Mouse (Mus musculus) thymus, postnatal 36 days (tissue): ENCODE measurements around the gene Pald1.

ENCODE experiments used
- DNase-seq, 2 experiments: peaks; one replicate each; pipeline ENCODE4 v3.0.0; 2022; ENCODE audit warnings: mixed read lengths in 2 of 2

Gene Pald1

DNA sequence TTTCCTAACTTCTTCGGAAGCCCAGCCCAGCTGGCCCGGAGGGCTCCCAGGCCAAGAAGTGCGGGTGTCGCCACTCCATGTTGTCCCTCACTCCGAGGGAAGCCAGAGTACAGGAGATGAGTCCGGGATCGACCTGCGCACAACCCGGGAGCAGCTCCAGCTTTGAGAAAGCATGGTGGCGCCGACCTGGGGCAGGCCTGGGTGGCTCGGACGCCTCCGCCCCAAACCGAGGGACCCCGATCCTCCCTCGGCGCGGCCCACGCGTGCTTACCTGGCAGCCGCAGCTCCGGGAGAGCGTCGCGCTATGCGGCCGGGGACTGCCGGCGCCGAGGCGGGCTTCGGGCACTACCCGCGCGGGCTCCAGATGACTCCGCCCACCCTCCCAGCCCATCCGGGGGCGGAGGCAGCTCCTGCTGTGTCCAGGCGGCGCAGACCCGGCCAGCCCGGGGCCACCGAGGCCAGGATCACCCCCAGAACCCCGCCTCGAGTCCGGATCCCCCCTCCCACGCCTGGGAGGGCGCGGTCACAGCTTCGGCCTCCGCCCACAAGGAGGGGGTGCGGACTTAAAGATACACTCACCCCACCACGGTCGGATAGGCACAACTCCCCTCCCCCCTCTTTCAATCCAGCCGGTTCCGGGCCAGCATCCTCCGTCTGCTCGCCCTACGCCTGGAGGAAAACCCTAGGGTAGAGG is at the start of gene Pald1:
Pald1 (minus strand) TSS at position 510 of the 694 bp plus-strand sequence.
- DNase-seq: peak; percentile 7 to 21

DNA sequence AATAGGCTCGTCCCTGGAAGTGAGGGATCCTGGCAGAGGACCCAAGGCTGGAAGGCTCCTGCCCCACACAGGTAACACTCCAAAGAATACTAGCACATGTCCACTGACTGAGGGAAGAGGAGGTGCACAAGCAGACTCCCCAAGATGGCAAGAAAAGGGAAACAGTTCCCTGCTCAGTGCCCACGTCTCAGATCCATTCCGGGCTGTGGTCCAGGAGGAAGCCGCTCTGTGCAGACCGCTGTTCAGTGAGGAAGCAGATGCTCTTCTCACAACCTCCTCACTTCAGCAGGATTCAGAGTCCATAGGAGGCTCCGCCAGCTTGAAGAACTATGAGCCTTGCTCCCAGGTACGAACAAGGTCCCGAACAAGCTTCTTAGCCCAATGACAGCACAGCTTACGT is 48.0 kb upstream of the Pald1 start:
- DNase-seq: no peak

DNA sequence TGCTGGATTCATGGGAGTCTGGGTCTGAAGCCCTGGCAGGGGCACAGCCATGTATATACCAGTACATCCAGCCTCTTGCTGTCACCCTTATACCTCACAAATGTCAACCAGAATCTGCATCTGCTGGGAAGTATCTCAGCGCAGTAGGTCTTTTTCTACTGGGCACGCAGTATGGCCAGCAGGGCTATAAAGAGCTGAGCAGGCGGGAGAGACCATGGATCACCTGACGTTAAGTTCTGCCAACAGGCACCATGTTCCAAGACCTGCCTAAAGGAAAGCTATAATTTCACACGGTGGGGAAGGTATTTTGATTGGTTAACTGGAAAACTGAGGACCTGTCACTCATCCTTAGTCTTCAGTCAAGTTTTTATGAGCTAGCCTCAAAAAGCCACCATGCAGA is 45.7 kb upstream of the Pald1 start:
- no peak for DNase-seq

DNA sequence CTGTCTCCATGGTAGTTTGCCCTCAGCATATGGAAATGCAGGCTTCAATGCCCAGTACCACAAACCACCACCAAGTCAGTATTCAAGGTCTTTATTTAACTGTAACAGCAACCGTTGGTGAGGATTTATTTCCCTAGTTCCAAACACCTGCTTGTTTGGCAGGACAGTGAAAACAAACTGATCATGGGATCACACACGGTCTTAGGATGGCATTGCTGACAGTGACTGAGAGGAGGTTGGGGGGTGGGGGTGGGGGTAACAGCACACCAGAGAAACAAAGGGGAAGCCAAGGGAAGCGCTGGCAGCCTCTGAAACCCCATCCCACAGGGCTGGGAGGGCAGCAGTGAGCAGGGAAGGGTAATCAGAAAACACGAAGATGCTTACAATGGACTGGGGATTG is 45.1 kb upstream of the Pald1 start:
- no peak for DNase-seq

DNA sequence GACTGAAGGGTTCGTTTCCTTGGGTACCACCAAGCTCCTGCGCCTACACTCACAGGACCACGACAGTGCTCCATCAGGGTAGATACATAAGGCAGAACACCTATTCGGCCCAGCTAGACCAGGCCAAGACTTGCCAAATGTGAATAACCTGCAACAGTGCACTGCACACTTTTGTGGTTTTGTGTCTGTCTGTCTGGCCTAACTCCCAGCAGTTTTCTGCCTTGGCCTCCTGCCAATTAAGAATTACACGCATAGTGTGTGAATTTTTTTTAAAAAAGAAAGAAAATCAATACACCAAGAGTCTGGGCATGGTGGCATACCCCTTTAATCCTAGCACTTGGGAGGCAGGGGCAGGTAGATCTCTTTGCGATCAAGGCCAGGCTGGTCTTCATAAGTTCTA is 44.6 kb upstream of the Pald1 start:
- DNase-seq: no peak

DNA sequence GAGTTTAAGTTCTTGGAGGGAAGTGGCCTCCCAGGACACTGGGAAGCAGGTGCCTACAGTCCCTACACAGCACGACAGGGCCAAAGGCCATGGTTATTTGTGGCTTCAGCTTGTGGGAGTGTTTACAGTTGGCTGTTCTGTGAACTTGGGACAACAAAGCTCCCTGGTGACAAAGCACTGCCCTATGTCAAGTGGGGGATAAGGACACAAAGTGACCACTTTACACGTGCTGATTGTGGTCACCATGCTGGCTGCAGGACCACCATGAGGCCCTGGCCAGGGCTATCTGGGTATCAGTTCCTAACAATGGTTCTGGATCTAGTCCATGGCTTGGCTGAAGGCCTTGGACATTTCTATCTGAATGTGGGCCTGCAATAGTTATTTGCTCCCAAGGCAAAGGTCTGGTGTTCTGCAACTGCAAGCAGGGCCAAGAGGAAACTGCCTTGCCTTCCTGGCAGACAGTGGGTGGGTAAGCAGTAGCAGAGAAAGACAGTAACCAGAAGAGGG is 43.0 kb upstream of the Pald1 start:
- no peak for DNase-seq

DNA sequence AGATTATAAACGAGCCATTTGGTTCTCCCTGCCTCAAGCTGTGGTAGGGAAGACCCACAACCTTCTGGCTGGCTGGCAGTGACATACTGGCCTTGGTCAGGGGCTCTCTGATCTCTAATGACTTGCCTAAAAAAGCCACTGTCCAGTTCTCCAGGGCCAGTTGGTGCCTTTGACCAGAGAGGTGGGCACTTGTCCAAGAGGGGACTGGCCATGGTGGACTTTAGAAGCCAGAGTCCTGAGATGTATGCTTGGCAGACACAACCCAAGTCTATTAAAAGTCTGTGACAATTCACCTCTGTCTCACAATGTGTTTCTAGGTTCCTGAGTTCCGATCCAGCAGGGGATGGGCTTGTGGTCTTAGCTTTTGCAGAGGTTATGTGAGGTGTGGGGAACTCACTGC is 41.7 kb upstream of the Pald1 start:
- no peak for DNase-seq

DNA sequence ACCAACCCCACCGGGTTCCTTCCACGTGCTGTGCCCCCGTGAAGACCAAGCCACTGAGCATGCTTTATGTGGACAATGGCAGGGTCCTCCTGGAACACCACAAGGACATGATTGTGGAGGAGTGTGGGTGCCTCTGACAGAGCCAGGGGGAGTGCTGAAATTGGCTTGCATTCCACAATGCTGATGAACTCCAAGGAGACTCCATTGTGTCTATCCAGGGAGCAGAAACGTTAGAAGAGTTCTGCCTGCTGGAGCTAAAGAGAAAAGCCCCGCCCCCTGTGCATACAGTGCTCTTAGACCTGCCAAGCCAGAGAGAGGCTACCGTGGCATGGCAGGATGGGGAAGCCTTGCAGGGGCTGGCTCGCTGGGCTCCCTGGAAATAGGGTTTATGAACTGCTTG is 41.2 kb upstream of the Pald1 start:
- DNase-seq: no peak

DNA sequence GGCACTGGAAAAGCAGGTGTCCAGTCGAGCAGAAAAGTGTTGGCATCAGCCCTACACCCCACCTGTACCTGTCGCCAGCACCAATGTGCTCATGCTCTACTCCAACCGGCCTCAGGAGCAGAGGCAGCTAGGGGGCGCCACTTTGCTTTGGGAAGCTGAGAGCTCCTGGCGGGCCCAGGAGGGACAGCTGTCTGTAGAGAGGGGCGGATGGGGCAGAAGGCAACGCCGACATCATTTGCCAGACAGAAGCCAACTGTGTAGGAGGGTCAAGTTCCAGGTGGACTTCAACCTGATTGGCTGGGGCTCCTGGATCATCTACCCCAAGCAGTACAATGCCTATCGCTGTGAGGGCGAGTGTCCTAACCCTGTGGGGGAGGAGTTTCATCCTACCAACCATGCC is 40.0 kb upstream of the Pald1 start:
- peak; percentile 51 to 54 for DNase-seq

DNA sequence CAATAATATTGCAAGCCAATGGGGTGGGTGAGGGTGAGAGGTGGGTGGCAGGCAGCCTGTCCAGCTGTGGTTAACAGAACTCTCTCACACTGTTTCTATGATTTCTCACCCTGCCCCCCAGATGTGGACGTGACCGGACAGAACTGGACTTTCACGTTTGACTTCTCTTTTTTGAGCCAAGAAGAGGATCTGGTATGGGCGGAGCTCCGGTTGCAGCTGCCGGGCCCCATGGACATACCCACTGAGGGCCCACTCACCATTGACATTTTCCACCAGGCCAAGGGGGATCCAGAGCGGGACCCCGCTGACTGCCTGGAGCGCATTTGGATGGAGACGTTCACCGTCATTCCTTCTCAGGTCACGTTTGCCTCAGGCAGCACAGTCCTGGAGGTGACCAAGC is 39.5 kb upstream of the Pald1 start:
- DNase-seq: no peak

DNA sequence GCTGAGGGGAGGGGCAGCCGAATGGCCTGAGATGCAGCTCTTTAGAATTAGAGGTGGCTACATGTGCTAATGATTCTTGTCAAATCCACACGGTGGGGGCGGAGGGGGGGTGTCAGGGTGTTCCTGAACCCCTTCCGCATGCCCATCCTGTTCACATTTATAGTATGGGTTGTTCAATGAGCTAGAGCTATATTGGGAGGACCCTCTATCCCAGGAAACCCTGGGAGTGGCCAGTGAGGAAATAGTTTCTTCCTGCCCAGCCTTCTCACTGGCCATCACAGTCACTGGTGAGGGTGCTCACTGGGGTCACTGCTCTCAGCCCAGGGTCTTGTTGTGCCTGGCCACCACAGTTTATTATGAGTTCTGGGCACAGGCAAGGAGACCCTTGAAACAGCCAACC is 36.7 kb upstream of the Pald1 start:
- no peak for DNase-seq

DNA sequence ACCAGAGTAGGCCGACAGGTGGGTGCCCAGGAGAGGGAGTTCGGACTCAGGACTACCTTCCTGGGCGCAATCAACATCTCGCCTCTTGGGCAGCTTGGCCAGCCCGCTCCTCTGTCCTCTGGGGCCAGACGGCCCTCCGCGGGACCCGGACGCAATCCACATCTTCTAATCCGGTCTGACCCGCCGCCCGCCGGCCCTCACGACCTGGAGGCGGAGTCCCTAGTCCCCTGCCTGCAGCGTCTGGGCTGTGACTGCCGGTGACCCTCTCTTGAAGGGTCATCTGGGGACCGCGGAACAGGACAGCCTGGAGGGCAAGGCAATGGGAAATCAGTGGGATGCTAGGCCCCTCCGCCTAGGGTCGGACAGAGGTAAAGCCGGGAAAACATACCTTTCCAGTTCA is 35.8 kb upstream of the Pald1 start:
- no peak for DNase-seq

DNA sequence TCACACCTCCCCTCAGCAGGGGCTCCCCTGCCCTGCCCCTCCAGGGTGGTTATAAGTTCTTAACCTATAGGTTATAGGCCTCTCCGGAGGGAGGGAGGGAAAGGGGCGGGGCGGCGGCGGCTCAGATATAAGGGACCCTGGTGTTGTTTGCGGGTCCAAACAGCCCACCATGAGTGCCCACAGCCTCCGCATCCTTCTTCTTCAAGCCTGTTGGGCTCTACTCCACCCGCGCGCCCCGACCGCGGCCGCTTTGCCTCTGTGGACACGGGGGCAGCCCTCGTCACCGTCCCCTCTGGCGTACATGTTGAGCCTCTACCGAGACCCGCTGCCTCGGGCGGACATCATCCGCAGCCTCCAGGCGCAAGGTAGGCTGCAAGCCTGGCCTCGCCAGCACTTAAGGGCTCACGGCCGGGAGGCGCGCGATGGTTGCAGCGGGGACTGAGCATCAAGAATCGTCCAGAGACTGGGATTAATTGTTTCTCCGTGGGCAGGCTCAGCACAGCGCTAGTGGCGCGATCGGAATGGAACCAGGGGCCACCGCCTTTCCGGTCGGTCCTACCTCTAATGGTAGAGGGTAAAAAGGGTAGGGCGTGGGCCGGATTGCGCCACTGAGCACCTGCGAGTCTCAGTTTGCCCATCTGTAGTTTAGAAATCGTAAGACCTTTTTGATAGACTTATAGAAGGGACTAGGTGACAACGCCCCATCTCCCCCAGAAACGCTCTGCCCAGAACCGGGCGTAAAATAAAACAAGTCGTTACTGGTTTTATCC is 35.0 kb upstream of the Pald1 start:
- no peak for DNase-seq

DNA sequence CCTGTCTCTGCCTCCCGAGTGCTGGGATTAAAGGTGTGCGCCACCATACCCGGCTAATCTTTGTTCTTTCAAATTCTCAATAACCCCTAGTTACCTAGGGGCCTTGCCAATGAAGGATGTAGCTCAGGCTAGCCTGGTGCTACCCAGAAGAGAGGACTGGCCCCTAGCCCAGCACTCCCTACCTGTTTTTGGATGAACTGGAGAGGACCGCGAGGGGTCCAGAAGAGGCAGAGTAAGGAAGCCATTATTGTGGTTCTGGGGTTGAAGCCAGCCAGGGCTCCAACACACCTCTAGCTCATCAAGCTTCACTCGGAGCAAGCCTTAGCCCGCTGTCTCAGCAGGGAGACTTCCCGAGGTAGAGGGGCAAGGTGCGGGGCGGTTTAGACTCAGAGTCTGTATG is 34.3 kb upstream of the Pald1 start, which contains the start of gene Nodal:
Nodal (plus strand) TSS at position 301 of the 400 bp plus-strand sequence.
- DNase-seq: no peak

DNA sequence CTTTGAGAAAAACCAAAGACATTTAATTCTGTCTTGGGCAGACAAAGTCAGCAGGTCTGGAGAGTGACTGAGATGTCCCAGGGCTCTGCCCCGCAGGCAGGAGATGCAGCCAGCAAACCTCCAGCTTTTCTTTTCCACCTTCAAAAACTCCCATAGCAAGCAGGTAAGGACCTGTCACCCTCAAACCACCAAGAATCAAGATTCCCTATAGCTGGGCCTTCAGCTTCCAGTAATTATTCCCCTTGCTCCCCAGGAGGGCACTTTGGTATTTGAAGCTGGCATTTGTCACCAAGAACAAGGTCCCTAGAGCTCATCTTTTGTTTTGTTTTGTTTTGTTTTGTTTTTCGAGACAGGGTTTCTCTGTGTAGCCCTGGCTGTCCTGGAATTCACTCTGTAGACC is 33.7 kb upstream of the Pald1 start:
- no peak for DNase-seq

DNA sequence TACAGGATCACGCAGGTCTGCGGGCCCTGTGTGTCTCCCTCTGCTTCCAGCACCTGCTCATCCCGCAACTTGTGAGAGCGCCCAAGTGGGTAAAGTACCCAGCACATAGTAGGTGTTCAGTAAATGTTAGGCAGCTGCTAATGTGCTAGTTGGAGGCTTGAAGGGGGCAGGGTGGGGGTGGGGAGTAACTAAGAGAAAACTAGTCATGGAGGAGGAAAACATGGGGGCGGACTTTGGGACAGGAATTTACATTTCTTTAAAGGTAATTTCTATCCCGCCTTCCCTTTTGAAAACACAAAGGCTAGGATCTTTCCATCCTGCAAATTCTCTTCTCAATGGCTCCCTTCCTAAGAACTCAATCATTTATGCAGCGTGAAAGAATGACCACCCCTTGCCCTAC is 33.2 kb upstream of the Pald1 start:
- DNase-seq: no peak

DNA sequence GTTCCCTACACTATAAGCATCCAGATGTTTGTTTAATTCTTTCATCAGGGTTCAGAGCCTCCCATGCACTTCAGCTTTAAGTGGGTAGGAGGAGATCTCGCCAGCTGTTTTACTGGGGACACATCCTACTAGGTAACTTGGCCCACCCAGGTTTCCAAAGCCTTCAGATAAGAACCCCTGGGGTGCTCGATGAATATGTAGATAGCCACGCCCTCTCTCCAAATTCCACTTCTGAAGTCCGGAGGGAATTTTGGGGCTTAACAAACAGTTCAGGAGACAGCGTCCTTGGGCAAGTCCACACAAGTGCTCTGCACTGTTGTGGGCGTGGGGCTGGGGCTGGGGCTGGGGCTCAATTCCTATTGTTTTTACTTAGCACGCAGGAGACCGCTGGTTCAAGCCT is 32.6 kb upstream of the Pald1 start:
- no peak for DNase-seq

DNA sequence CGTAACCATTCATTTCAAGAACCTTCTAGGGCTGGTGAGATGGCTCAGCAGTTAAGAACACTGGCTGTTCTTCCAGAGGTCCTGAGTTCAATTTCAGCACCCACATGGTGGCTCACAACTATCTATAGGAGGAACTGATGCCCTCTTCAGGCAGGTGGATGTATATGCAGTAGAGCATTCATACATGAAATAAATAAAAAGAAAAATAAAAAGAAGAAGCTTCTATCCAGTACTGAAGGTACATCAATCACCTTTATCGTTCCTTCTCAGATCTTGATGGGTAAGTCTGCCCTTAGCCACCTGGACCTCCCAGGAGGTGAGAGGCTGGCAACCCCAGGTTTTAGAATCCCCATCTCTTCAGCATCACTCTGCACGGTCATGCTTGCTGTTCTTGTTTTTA is 31.9 kb upstream of the Pald1 start:
- no peak for DNase-seq

DNA sequence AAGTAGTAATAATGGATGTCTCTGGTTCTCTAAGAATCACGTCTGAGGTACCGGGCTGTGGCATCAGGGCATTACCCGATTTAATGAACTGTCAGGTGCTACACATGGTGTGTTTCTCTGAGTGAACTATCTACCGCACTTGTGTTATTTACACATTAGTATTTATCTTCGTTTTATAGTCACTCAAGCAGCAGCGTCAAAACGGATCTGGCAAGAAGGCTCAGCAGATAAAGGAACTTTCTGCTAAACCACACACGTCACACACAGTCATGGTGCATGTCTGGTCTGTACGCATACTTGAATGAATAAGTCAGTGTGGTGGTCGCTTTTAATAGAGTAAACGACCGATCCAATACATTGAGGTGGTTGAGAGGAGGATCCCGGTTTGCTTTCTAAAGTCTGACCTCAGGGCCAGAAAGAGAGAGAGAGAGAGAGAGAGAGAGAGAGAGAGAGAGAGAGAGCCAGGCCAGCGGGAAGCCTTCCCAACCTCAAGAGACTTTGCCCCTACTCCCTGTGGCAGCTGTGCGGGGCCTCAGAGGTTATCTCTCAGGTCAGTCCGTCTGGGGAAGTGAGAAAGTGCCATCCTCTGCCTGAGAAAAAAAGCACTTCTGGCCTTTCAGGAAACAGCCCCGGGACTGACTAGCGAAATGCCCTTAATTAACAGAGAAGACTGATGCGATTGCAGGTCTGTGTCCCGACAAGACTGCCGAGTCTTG is 29.7 kb upstream of the Pald1 start:
- DNase-seq: no peak

DNA sequence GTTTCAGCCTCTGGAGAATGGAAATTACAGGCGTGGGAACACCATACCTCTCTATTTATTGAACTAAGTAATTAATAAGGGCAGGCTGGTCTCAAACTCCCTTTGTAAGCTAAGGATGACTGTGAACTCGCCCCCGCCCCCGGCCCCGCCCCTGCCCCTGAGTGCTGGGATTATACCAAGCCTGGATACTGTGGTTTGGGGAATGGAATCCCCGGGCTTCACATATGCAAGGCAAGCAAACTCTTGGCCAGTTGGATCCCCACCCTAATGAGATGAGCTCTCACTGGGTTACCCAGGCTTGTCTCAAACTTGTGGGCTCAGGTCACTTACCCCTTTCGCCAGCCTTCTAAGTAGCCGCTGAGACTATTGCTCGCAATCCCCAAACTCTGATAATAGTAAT is 26.9 kb upstream of the Pald1 start:
- no peak for DNase-seq

DNA sequence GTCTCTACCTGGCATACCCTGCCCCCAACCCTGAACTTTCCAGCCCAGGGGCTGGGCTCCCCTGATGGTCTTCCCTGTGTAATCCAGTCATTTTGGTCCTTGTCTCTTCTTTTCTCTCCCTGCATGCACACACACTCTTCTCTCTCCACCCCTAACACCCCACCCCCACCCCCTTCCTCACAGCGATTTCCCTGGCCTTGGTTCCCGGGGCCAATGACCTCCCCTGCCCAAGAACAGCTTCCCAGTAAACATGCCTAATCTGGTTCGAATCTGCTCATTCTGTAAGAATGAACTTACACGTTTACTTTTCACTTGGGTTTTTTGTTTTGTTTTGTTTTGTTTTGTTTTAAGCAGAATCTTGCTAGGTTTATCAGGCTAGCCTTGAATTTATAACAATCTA is 26.4 kb upstream of the Pald1 start:
- DNase-seq: no peak

DNA sequence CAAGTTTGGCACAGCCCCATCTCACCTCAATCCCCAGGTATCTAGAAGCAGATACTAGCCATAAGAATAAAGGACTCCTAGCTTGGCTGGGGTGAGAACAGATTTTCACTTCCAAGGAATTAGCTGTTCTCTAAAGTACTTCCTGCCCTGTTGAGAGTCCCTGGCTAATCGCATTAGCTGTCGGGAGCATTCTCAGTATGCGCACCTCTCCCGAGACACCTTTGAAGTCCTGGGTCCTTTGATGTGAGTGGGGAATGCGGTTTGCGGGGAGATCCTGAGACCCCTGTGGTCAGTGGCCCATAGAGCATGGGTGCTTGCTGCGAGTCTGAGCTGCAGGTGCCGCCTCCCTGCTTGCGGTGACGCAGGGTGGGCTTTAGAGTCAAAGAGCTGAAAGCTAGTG is 22.6 kb upstream of the Pald1 start:
- DNase-seq: no peak

DNA sequence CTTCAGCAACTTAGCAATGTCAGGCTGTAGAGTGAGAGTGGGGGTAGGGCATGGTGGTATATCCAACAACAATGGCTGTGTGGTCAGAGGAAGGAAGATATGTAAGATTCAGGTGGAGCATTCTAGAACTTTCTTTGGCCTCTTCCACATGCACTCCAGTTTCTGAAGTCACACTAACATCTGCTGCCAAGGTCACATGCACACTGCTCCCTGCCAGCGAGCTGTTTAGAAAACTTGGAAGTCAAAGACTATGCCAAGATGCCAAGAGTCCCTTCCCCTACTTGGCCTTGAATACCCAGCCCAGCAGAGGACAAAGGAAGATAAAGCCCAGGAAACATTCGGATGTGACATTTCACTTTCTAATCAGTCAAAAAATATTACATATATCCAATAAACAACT is 19.6 kb upstream of the Pald1 start:
- no peak for DNase-seq

DNA sequence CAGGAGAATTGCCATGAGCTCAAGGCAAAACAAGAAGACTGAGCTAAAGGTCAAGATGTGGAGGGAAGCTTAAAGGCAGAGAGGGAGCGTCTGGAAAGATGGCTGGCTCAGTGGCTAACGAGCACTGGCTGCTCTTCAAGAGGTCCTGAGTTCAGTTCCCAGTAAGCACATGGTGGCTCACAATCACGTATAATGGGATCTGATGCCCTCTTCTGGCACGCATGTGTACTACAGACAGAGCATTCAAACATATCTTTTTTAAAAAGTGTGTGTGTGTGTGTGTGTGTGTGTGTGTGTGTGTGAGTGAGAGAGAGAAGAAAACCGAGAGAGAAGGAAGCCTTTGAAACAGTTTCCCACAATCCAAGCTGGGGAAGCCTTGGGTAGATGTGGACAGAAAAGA is 19.1 kb upstream of the Pald1 start:
- no peak for DNase-seq
